Mouse (Mus musculus) midbrain, postnatal 0 days (tissue): ENCODE measurements around the gene Tk1. TPM values are rescaled to one million over a fixed set of nuclear protein-coding genes. Genes with fewer than 3 reads are reported as not detected.

Experiments
- ATAC-seq: fragments of 200-750 bp; cut with Nextera tagmentation; 2 replicates; pipeline ENCODE4 v1.8.0; 2017; ENCODE audit warnings: moderate number of reproducible peaks, mild to moderate bottlenecking, moderate TSS enrichment, moderate library complexity; ENCODE audit not compliant: low FRiP score
- DNase-seq: peaks from one replicate; pipeline ENCODE4 v3.0.0-alpha.2; 2015; ENCODE audit warnings: low spot score
- H3K27ac ChIP-seq: fragments of 300-500 bp; sonication (generic); 2 replicates; pipeline ENCODE4 v1.5.1; 2014; ENCODE audit warnings: low read depth, mild to moderate bottlenecking, low read length, mixed read lengths
- H3K27me3 ChIP-seq: fragments of 300-500 bp; sonication (generic); 2 replicates; pipeline ENCODE4 v1.6.1; 2014; ENCODE audit warnings: low read length, control low read depth, mixed read lengths; ENCODE audit not compliant: insufficient read depth
- H3K36me3 ChIP-seq: fragments of 300-500 bp; sonication (generic); 2 replicates; pipeline ENCODE4 v1.6.1; 2014; ENCODE audit warnings: low read length, control low read depth, mixed read lengths; ENCODE audit not compliant: insufficient read depth
- H3K4me1 ChIP-seq: fragments of 300-500 bp; sonication (generic); 2 replicates; pipeline ENCODE4 v1.6.1; 2014; ENCODE audit warnings: mild to moderate bottlenecking, control low read depth, antibody characterized with exemption, low read length, mixed read lengths; ENCODE audit not compliant: insufficient read depth
- H3K4me2 ChIP-seq: fragments of 300-500 bp; sonication (generic); 2 replicates; pipeline ENCODE4 v1.6.1; 2014; ENCODE audit warnings: low read depth, mild to moderate bottlenecking, low read length, mixed read lengths; ENCODE audit not compliant: poor library complexity, severe bottlenecking
- H3K4me3 ChIP-seq: fragments of 300-500 bp; sonication (generic); 2 replicates; pipeline ENCODE4 v1.5.1; 2014; ENCODE audit warnings: low read depth, mild to moderate bottlenecking, low read length, moderate library complexity
- H3K9ac ChIP-seq: fragments of 300-500 bp; sonication (generic); replicated peaks from 2 replicates; pipeline ENCODE4 v1.6.1; 2014; ENCODE audit warnings: mild to moderate bottlenecking, low read length, moderate library complexity, mixed read lengths; ENCODE audit not compliant: poor library complexity, severe bottlenecking
- H3K9me3 ChIP-seq: fragments of 300-500 bp; sonication (generic); 2 replicates; pipeline ENCODE4 v1.6.1; 2016; ENCODE audit warnings: low read length, control low read depth
- CTCF ChIP-seq: IDR thresholded peaks from 2 replicates; pipeline ENCODE4 v1.5.1; 2016; ENCODE audit warnings: antibody characterized with exemption, mild to moderate bottlenecking
- WGBS: fragments of 180-500 bp; shearing (Covaris S2); extraction: QIAGEN DNeasy Blood & Tissue Kit; methylation state at CpG from one replicate; pipeline ENCODE4 v1.1.7; 2014; 5-methylcytosine and 5-hydroxymethylcytosine counted together
- polyA plus RNA-seq: library from polyadenylated mRNA; unstranded; fragments of >200 nt; fragmentation: Nextera tagmentation; extraction: Ambion mirVana; gene quantifications from 2 replicates; pipeline ENCODE4 v1.2.1, GENCODE M21; 2015
- total RNA-seq: library from RNA; depleted of rRNA; stranded (reverse); fragments of >200 nt; gene quantifications from 2 replicates; pipeline ENCODE4 v1.2.3, GENCODE M21; 2014

Tk1 gene
- total and polyA plus RNA-seq, 2 experiments from 2014 or later, result 6.5 to 8.8 TPM

DNA sequence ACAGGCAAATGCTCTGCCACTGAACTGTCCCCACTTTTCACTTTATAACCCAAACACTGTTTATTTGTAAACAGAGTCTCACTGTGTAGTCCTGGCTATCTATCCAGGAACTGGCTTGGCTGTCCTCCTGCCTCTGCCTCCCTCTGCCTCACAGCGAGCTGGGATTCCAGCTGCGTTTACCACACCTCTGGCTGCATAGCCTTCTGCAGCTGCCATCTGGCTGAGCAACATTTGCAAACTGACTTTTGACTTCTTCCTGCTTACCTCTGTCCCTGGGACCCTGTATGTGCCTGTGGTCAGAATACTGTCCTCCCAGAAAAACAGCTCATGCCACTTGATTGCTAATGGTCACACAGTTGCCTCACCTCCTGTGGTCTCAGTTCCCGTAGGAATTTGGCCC, 1.5 kb upstream of the Tk1 start:
- H3K27ac ChIP-seq, result no peak overlapping the region
- 70% methylated on average over 3 of the region's 3 CpGs for WGBS
- H3K4me1 ChIP-seq, result 0 out of 2 replicates have a peak, but pooled peaks cover 4% of the 10 kb centered on the region
- H3K4me3 ChIP-seq, result no peak overlapping the region
- no peak overlapping the region for H3K4me2 ChIP-seq
- no peak for TF ChIP-seq CTCF
- H3K9ac ChIP-seq, result no peak overlapping the region
- no peak for ATAC-seq
- H3K9me3 ChIP-seq, result no peaks in the 10 kb centered on the region
- H3K36me3 ChIP-seq, result no peaks in the 10 kb centered on the region
- DNase-seq, result no peak
- H3K27me3 ChIP-seq, result no peaks in the 10 kb centered on the region

DNA sequence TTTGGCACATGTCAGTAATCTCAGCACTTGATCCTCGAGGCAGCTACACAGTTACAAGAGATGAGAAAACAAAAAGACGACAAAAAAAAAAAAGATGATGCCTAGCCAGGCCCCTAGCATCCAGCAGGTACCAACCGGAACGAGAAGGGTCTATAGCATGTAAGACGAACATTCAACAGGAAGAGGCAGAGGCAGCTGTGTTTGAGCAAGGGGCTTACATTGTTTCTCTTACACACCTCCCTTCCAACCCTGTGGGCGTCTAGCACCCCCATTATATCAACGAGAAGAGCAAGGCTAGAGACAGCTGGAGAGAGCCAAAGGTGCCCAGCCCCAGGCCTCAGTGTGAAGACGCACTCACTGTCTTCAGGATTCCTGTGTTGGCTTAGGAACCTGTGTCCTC, 1.0 kb upstream of the Tk1 start:
- Histone ChIP-seq H3K4me3 (no peak overlapping the region), H3K4me1 (0 out of 2 replicates have a peak, but pooled peaks cover 4% of the 10 kb centered on the region), H3K27ac (no peak overlapping the region), H3K27me3 (no peaks in the 10 kb centered on the region), H3K4me2 (no peak overlapping the region), H3K36me3 (no peaks in the 10 kb centered on the region), H3K9me3 (no peaks in the 10 kb centered on the region), H3K9ac (no peak overlapping the region)
- ATAC-seq (no peak), DNase-seq (no peak)
- 75% methylated on average over 8 of the region's 8 CpGs for WGBS
- TF ChIP-seq CTCF, result no peak

DNA sequence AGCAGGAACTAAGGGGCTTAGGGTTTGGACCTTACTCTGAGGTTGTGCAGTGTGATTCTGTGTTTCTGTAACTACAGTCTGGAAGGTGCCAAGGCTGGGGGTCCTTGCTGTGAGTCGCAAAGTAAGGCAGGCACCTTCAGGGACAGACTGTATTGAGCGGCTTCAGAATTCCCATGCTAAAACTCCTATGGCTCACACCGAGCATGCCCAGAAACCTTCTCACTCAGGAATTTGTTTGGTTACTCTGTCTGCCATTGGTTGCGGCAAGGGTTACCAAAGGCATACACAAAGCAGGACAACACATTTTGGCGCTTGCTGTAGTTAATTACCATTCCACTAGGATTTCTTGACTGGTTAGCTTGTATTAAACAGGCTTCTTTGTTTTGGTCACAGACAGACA, 272 bp upstream of the Tk1 start:
- H3K27me3 ChIP-seq, result no peaks in the 10 kb centered on the region
- DNase-seq, result no peak
- no peaks in the 10 kb centered on the region for H3K9me3 ChIP-seq
- WGBS, result 5% methylated on average over 5 of the region's 5 CpGs
- 0 out of 2 replicates have a peak, but pooled peaks cover 4% of the 10 kb centered on the region for H3K4me1 ChIP-seq
- peak overlapping the region; percentile 37; the same call in 1 of the 2 replicates for H3K9ac ChIP-seq
- peak overlapping the region; percentile 91 for H3K4me2 ChIP-seq
- peak overlapping the region; percentile 14; the same call in 1 of the 2 replicates for H3K27ac ChIP-seq
- peak overlapping the region; percentile 38 for H3K4me3 ChIP-seq
- no peak for ATAC-seq
- H3K36me3 ChIP-seq, result no peaks in the 10 kb centered on the region
- no peak for TF ChIP-seq CTCF

DNA sequence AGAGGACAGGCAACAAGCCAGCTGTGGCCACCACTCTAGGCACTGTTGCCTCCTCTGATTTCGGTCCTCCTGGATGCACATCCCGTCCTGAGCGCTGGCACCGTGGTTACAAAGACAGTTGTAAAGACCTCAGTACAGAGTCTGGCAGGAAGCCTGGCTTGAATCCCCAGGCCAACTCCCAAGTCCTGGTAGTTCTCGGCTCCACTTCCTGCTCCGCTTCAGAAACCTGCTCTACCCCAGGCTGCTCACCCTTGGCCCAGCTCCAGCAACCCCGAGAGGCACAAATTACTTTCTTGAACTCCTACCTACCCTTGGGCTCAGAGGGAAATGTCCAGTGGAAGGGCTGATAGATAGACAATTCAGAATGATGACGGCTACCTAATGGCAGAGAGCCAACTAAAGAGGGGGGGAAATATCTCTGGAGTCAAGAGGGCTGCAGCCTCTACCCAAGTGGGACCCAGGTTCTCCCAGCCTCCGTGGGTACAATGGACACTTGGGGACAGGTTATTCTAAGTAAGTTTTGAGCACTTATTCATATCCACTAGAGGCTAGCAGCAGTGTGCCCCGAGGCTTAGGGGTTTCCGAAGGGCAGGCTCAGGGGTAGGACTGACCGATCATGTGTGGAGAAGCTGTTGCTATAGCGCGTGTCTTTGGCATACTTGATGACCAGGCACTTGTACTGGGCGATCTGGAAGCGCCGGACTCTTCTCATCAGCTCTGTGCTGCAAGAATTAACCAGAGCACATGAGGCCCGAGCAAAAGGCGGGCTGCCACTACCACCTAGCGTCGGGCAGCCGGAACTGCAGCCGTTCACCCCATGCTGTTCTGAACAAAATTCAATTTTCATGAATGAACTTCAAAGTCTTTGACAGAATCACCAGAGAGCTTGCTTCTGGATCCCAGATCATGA, 1.6 kb downstream of the Tk1 start:
- H3K36me3 ChIP-seq, result no peaks in the 10 kb centered on the region
- H3K27ac ChIP-seq, result no peak overlapping the region
- 0 out of 2 replicates have a peak, but pooled peaks cover 4% of the 10 kb centered on the region for H3K4me1 ChIP-seq
- ATAC-seq (peak; percentile 79), DNase-seq (peak; percentile 84)
- H3K9ac ChIP-seq, result no peak overlapping the region
- no peaks in the 10 kb centered on the region for H3K27me3 ChIP-seq
- TF ChIP-seq CTCF, result peak; percentile 95
- H3K4me2 ChIP-seq, result peak overlapping the region; percentile 13; the same call in 1 of the 2 replicates
- 20% methylated on average over 23 of the region's 23 CpGs for WGBS
- no peaks in the 10 kb centered on the region for H3K9me3 ChIP-seq
- H3K4me3 ChIP-seq, result no peak overlapping the region

DNA sequence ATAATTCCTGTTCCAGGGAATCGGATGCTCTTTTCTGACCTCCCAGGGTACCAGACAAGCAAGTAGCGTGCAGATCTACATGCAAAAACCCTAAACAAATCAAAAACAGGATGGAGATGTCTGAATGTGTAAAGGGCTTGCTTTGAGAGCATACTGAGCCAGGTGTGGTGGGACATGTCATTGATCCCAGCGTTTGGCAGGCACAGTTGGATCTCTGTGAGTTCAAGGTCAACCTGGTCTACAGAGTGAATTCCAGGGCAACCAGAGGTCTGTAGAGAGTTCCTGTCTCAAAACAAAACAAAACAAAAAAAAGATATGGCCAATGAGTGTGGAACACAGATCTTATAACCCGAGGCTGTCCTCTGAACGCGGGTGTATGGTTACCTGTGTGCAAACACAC, 2.5 kb downstream of the Tk1 start:
- 97% methylated on average over 6 of the region's 6 CpGs for WGBS
- H3K9ac ChIP-seq, result no peak overlapping the region
- no peak overlapping the region for H3K4me2 ChIP-seq
- no peak overlapping the region for H3K27ac ChIP-seq
- no peaks in the 10 kb centered on the region for H3K27me3 ChIP-seq
- H3K4me1 ChIP-seq, result 0 out of 2 replicates have a peak, but pooled peaks cover 4% of the 10 kb centered on the region
- H3K4me3 ChIP-seq, result no peak overlapping the region
- no peak for DNase-seq
- TF ChIP-seq CTCF, result no peak
- no peak for ATAC-seq
- no peaks in the 10 kb centered on the region for H3K9me3 ChIP-seq
- H3K36me3 ChIP-seq, result no peaks in the 10 kb centered on the region

- TF ChIP-seq CTCF, result no peak
- DNase-seq (no peak), ATAC-seq (no peak)
- Histone ChIP-seq H3K27me3 (no peaks in the 10 kb centered on the region), H3K4me1 (0 out of 2 replicates have a peak, but pooled peaks cover 4% of the 10 kb centered on the region), H3K9me3 (no peaks in the 10 kb centered on the region), H3K9ac (no peak overlapping the region), H3K36me3 (no peaks in the 10 kb centered on the region), H3K4me3 (no peak overlapping the region), H3K4me2 (no peak overlapping the region), H3K27ac (no peak overlapping the region)
- 88% methylated on average over 7 of the region's 7 CpGs for WGBS
Observed at GRCm38 (mm10) chr11:117822728-117823241, 3.1 kb downstream of the Tk1 start.
